Mouse (Mus musculus): Measurements from ENCODE around the gene Camkmt.

GRCm38 (mm10) chr17:85464466-85465411 lies 374.4 kb downstream of the Camkmt start:
- TF ChIP-seq CTCF (conservative IDR thresholded peaks at IDR 0.05; ENCODE audit: insufficient read depth, insufficient read length, low read depth, low read length), result no peak
- no peak for TF ChIP-seq POLR2A (IDR thresholded peaks at IDR 0.05; ENCODE audit: low read depth, low read length)
